Mouse (Mus musculus): ENCODE results near the gene Sema4b.

GRCm38 (mm10) chr7:80260625-80261371, 74.2 kb downstream of the Sema4b start, which contains the start of gene Ngrn:
- TF ChIP-seq CTCF (IDR thresholded peaks at IDR 0.05; ENCODE audit: control insufficient read depth, insufficient read depth, insufficient replicate concordance, low read depth, low read length) (no peak; the same call in 1 of the 2 replicates), POLR2A (IDR thresholded peaks at IDR 0.05; ENCODE audit: control insufficient read depth, low read depth, low read length) (peak; percentile 94)

Measured in testis, adult 2 months (tissue).